ENCODE assay signal across 29 mouse cellular contexts in genomic region chr9:105929287-105929686, GRCm38 (mm10). TPM values are rescaled to one million over a fixed set of nuclear protein-coding genes. Genes with fewer than 3 reads are reported as not detected.
DNase-seq lines count a peak whose midpoint lies in the region; ATAC-seq and TF ChIP-seq lines count a peak whose summit lies in the region.
"Had no signal": no experiment of that assay in that cellular context is flagged by ENCODE, and none has a peak within 500 bp of the region (broad histone marks: within the 10 kb centered on the region; RNA-seq: fewer than 3 reads in every experiment).

No protein-coding gene starts in this region.

- H3K4me3 ChIP-seq in forebrain, embryonic 14.5 days (ENCODE audit: low read depth, low read length): no peak overlapping the region
- H3K4me3 ChIP-seq in forebrain, embryonic 12.5 days (replicated peaks): no peak overlapping the region
- H3K4me3 ChIP-seq in hindbrain, postnatal 0 days (ENCODE audit: low read length): no peak overlapping the region
- H3K4me3 ChIP-seq in hindbrain, embryonic 11.5 days (ENCODE audit: low read depth, low read length): no peak overlapping the region
- no peak overlapping the region for H3K4me3 ChIP-seq in embryonic facial prominence, embryonic 11.5 days (ENCODE audit: low read depth, low read length)
- H3K4me3 ChIP-seq: embryonic facial prominence, embryonic 12.5 days; heart, adult 2 months; heart, embryonic 12.5 days; hindbrain, embryonic 15.5 days; intestine, embryonic 15.5 days; limb, embryonic 10.5 days; limb, embryonic 15.5 days; stomach, embryonic 15.5 days had no signal

- no peaks in the 10 kb centered on the region for H3K27me3 ChIP-seq in forebrain, embryonic 14.5 days (replicated peaks; ENCODE audit: control insufficient read depth, insufficient read depth, low read length)
- no peaks in the 10 kb centered on the region for H3K27me3 ChIP-seq in forebrain, embryonic 12.5 days
- no peaks in the 10 kb centered on the region for H3K27me3 ChIP-seq in hindbrain, postnatal 0 days (ENCODE audit: insufficient read depth, low read length)
- no peaks in the 10 kb centered on the region for H3K27me3 ChIP-seq in hindbrain, embryonic 11.5 days (ENCODE audit: control insufficient read depth, insufficient read depth, low read length)
- no peaks in the 10 kb centered on the region for H3K27me3 ChIP-seq in embryonic facial prominence, embryonic 11.5 days (ENCODE audit: control insufficient read depth, insufficient read depth, low read length)
- H3K27me3 ChIP-seq: embryonic facial prominence, embryonic 12.5 days; heart, embryonic 12.5 days; hindbrain, embryonic 15.5 days; intestine, embryonic 15.5 days; limb, embryonic 15.5 days; stomach, embryonic 15.5 days had no signal

- no peak overlapping the region for H3K4me2 ChIP-seq in forebrain, embryonic 14.5 days (ENCODE audit: low read length)
- no peak overlapping the region for H3K4me2 ChIP-seq in forebrain, embryonic 12.5 days
- no peak overlapping the region for H3K4me2 ChIP-seq in hindbrain, postnatal 0 days (ENCODE audit: low read depth, low read length)
- no peak overlapping the region for H3K4me2 ChIP-seq in hindbrain, embryonic 11.5 days (replicated peaks; ENCODE audit: low read depth, low read length)
- no peak overlapping the region for H3K4me2 ChIP-seq in embryonic facial prominence, embryonic 11.5 days (ENCODE audit: low read depth, low read length)
- H3K4me2 ChIP-seq: embryonic facial prominence, embryonic 12.5 days; heart, embryonic 12.5 days; hindbrain, embryonic 15.5 days; intestine, embryonic 15.5 days; limb, embryonic 15.5 days; stomach, embryonic 15.5 days had no signal

- H3K36me3 ChIP-seq in forebrain, embryonic 14.5 days (ENCODE audit: control insufficient read depth, insufficient read depth, low read length): no peaks in the 10 kb centered on the region
- no peaks in the 10 kb centered on the region for H3K36me3 ChIP-seq in forebrain, embryonic 12.5 days (replicated peaks)
- H3K36me3 ChIP-seq in hindbrain, postnatal 0 days (ENCODE audit: insufficient read depth, low read length): no peaks in the 10 kb centered on the region
- no peaks in the 10 kb centered on the region for H3K36me3 ChIP-seq in hindbrain, embryonic 11.5 days (ENCODE audit: control insufficient read depth, insufficient read depth, low read length)
- H3K36me3 ChIP-seq in embryonic facial prominence, embryonic 11.5 days (replicated peaks; ENCODE audit: control insufficient read depth, insufficient read depth, low read depth, low read length): no peaks in the 10 kb centered on the region
- H3K36me3 ChIP-seq: embryonic facial prominence, embryonic 12.5 days; heart, embryonic 12.5 days; hindbrain, embryonic 15.5 days; intestine, embryonic 15.5 days; limb, embryonic 10.5 days; limb, embryonic 15.5 days; stomach, embryonic 15.5 days had no signal

- no peak for TF ChIP-seq CTCF in hindbrain, postnatal 0 days (IDR thresholded peaks at IDR 0.05; ENCODE audit: low read depth)
- no peak for TF ChIP-seq CTCF in brain, embryonic 14.5 days (IDR thresholded peaks at IDR 0.05; ENCODE audit: borderline replicate concordance, extremely low read depth, insufficient read depth, insufficient read length)

- H3K9ac ChIP-seq in forebrain, embryonic 14.5 days (ENCODE audit: low read length): no peak overlapping the region
- H3K9ac ChIP-seq in forebrain, embryonic 12.5 days: no peak overlapping the region
- H3K9ac ChIP-seq in hindbrain, postnatal 0 days (replicated peaks; ENCODE audit: low read length): no peak overlapping the region
- H3K9ac ChIP-seq in hindbrain, embryonic 11.5 days (ENCODE audit: low read depth, low read length): no peak overlapping the region
- H3K9ac ChIP-seq in embryonic facial prominence, embryonic 11.5 days (replicated peaks; ENCODE audit: low read length): no peak overlapping the region
- H3K9ac ChIP-seq: embryonic facial prominence, embryonic 12.5 days; heart, embryonic 12.5 days; hindbrain, embryonic 15.5 days; intestine, embryonic 15.5 days; limb, embryonic 15.5 days; liver, embryonic 14.5 days; stomach, embryonic 15.5 days had no signal

- no peaks in the 10 kb centered on the region for H3K9me3 ChIP-seq in forebrain, embryonic 14.5 days (replicated peaks; ENCODE audit: control insufficient read depth, low read length)
- no peaks in the 10 kb centered on the region for H3K9me3 ChIP-seq in forebrain, embryonic 12.5 days
- H3K9me3 ChIP-seq in hindbrain, postnatal 0 days (ENCODE audit: low read length): no peaks in the 10 kb centered on the region
- H3K9me3 ChIP-seq in hindbrain, embryonic 11.5 days (ENCODE audit: control insufficient read depth, low read length): no peaks in the 10 kb centered on the region
- no peaks in the 10 kb centered on the region for H3K9me3 ChIP-seq in embryonic facial prominence, embryonic 11.5 days (replicated peaks; ENCODE audit: control insufficient read depth, low read length)
- H3K9me3 ChIP-seq: embryonic facial prominence, embryonic 12.5 days; heart, embryonic 12.5 days; hindbrain, embryonic 15.5 days; intestine, embryonic 15.5 days; limb, embryonic 10.5 days; limb, embryonic 15.5 days; stomach, embryonic 15.5 days had no signal

- peak overlapping the region; percentile 7; the same call in 1 of the 2 replicates for H3K27ac ChIP-seq in forebrain, embryonic 14.5 days (ENCODE audit: low read depth, low read length)
- no peak overlapping the region for H3K27ac ChIP-seq in forebrain, embryonic 12.5 days
- no peak overlapping the region for H3K27ac ChIP-seq in hindbrain, postnatal 0 days
- H3K27ac ChIP-seq in hindbrain, embryonic 11.5 days (ENCODE audit: low read depth, low read length): no peak overlapping the region
- H3K27ac ChIP-seq in embryonic facial prominence, embryonic 11.5 days (replicated peaks; ENCODE audit: low read depth, low read length): no peak overlapping the region
- H3K27ac ChIP-seq: embryonic facial prominence, embryonic 12.5 days; heart, adult 2 months; hindbrain, embryonic 15.5 days; intestine, embryonic 15.5 days; limb, embryonic 10.5 days; limb, embryonic 15.5 days; liver, embryonic 14.5 days; macrophage; stomach, embryonic 15.5 days had no signal

- 79% methylated on average over 4 of the region's 4 CpGs for WGBS in forebrain, embryonic 14.5 days
- WGBS in forebrain, embryonic 12.5 days: 80% methylated on average over 4 of the region's 4 CpGs
- 52% methylated on average over 4 of the region's 4 CpGs for WGBS in hindbrain, postnatal 0 days
- WGBS in hindbrain, embryonic 11.5 days: 71% methylated on average over 4 of the region's 4 CpGs
- WGBS in embryonic facial prominence, embryonic 11.5 days: 54% methylated on average over 4 of the region's 4 CpGs

- no peak for DNase-seq in forebrain, embryonic 14.5 days (ENCODE audit: low spot score)
- DNase-seq in hindbrain, postnatal 0 days (ENCODE audit: low spot score): peak; percentile 73
- DNase-seq in hindbrain, embryonic 11.5 days (ENCODE audit: low spot score): no peak
- peak; percentile 32 for DNase-seq in brain, embryonic 14.5 days (ENCODE audit: low read depth)
- peak; percentile 25 for DNase-seq in embryonic facial prominence, embryonic 11.5 days (ENCODE audit: low spot score)
- no peak for DNase-seq in c-Kit-positive CD71-positive TER-119-positive erythroid progenitor cells, embryonic 14.5 days (ENCODE audit: low spot score)
- DNase-seq: adrenal gland, postnatal 14 days; cerebellum, adult 9-10 months; heart, adult 2 months; heart, postnatal 4 days; kidney, adult 2 months; kidney, postnatal 4 days; lung, adult 2 months; lung, postnatal 10 days; right cerebral cortex, postnatal 25 days had no signal

- H3K4me1 ChIP-seq in forebrain, embryonic 14.5 days (ENCODE audit: control insufficient read depth, insufficient read depth, low read length): peaks cover 7% of the 10 kb centered on the region; the same call in 1 of the 2 replicates
- 0 out of 2 replicates have a peak, but pooled peaks cover 2% of the 10 kb centered on the region for H3K4me1 ChIP-seq in forebrain, embryonic 12.5 days
- peaks cover 7% of the 10 kb centered on the region; the same call in 1 of the 2 replicates for H3K4me1 ChIP-seq in hindbrain, postnatal 0 days (ENCODE audit: insufficient read depth, low read length)
- no peaks in the 10 kb centered on the region for H3K4me1 ChIP-seq in hindbrain, embryonic 11.5 days (replicated peaks; ENCODE audit: control insufficient read depth, insufficient read depth, low read length)
- H3K4me1 ChIP-seq in embryonic facial prominence, embryonic 11.5 days (ENCODE audit: control insufficient read depth, insufficient read depth, low read length): no peaks in the 10 kb centered on the region
- H3K4me1 ChIP-seq: embryonic facial prominence, embryonic 12.5 days; heart, embryonic 12.5 days; intestine, embryonic 15.5 days; limb, embryonic 10.5 days; limb, embryonic 15.5 days; stomach, embryonic 15.5 days had no signal

- TF ChIP-seq POLR2A in brain, embryonic 14.5 days (IDR thresholded peaks at IDR 0.05; ENCODE audit: borderline replicate concordance, extremely low read depth, insufficient read depth, insufficient read length, poor library complexity, severe bottlenecking): no peak

- ATAC-seq in forebrain, embryonic 14.5 days: no peak
- ATAC-seq in forebrain, embryonic 12.5 days (ENCODE audit: low FRiP score): no peak
- ATAC-seq in hindbrain, postnatal 0 days: peak; percentile 85
- ATAC-seq in hindbrain, embryonic 11.5 days (ENCODE audit: low FRiP score): no peak
- no peak for ATAC-seq in embryonic facial prominence, embryonic 11.5 days (replicated peaks; ENCODE audit: insufficient number of reproducible peaks, low FRiP score, low TSS enrichment, low read depth)
- ATAC-seq: CD4-positive, CD25-positive, alpha-beta regulatory T cell, adult 4 months; intestine, embryonic 15.5 days had no signal

RNA-seq across cellular contexts. Expression of gene Col6a5, which starts 31.2 kb away (rescaled TPM):
- 0.10 and 0.15 TPM in 2 replicates for polyA plus RNA-seq in forebrain, embryonic 14.5 days (2014; fragmentation: Nextera tagmentation; extraction: Ambion mirVana)
- 0.08 and 0.18 TPM in 2 replicates for polyA plus RNA-seq in forebrain, embryonic 12.5 days (2016; fragmentation: Nextera tagmentation; extraction: Ambion mirVana)
- total RNA-seq in hindbrain, postnatal 0 days (2014; rRNA removed): 0.32 and 1.5 TPM in 2 replicates
- polyA plus RNA-seq in hindbrain, postnatal 0 days (2015; fragmentation: Nextera tagmentation; extraction: Ambion mirVana): 0.13 and 0.39 TPM in 2 replicates
- polyA plus RNA-seq in hindbrain, embryonic 11.5 days (2014; fragmentation: Nextera tagmentation; extraction: Ambion mirVana): not detected in 2 replicates
- polyA plus RNA-seq in brain, embryonic 14.5 days (2012; rRNA removed): 0.57 and 1.00 TPM in 2 replicates
- 0.10 and 0.38 TPM in 2 replicates for polyA plus RNA-seq in embryonic facial prominence, embryonic 11.5 days (2014; fragmentation: Nextera tagmentation; extraction: Ambion mirVana)
- total RNA-seq: common myeloid progenitor, adult 5-6 weeks; megakaryocyte-erythroid progenitor cell, adult 5-6 weeks; monocyte, adult 5-6 weeks had no signal
- polyA plus RNA-seq: macrophage had no signal

Comparison
In these comparisons a context has a peak if more than half of its experiments do, and no peak if none do; other contexts are left out.
1. DNase-seq: peak in hindbrain, postnatal 0 days (single experiment), brain, embryonic 14.5 days (single experiment) and embryonic facial prominence, embryonic 11.5 days (single experiment); none in forebrain, embryonic 14.5 days (single experiment), hindbrain, embryonic 11.5 days (single experiment) and c-Kit-positive CD71-positive TER-119-positive erythroid progenitor cells, embryonic 14.5 days (single experiment).